Mouse (Mus musculus) left cerebral cortex, postnatal 10 days (tissue): Measurements from ENCODE around the gene Lmbr1. TPM values are rescaled to one million over a fixed set of nuclear protein-coding genes. Genes with fewer than 3 reads are reported as not detected.
A peak's percentile ranks its signal among the peaks of the same experiment; 100 is the strongest.
"Not testable (repeated sequence)": the region's sequence is repeated elsewhere in the genome, so short reads cannot be mapped to it uniquely, and the experiment has no call there.

Experiments used
- DNase-seq, 2 experiments: peaks; one replicate each; pipeline ENCODE4 v3.0.0; 2021 to 2022; ENCODE audit warnings: low spot score in 2 of 2, mixed read lengths in 1 of 2; ENCODE audit errors: extremely low spot score in 1 of 2
- intact Hi-C: fragments of 180-260 bp; cut with DNase I; formaldehyde crosslinking; loops from one replicate; pipeline ENCODE4 v1.15.1; 2025
- total RNA-seq, 2 experiments: library from RNA; stranded (reverse); gene quantifications; 2 replicates each; pipeline ENCODE4 v1.2.3; 2021

The Lmbr1 gene
- total RNA-seq = 10 to 100 TPM; 40.6 to 42.0 TPM

DNA sequence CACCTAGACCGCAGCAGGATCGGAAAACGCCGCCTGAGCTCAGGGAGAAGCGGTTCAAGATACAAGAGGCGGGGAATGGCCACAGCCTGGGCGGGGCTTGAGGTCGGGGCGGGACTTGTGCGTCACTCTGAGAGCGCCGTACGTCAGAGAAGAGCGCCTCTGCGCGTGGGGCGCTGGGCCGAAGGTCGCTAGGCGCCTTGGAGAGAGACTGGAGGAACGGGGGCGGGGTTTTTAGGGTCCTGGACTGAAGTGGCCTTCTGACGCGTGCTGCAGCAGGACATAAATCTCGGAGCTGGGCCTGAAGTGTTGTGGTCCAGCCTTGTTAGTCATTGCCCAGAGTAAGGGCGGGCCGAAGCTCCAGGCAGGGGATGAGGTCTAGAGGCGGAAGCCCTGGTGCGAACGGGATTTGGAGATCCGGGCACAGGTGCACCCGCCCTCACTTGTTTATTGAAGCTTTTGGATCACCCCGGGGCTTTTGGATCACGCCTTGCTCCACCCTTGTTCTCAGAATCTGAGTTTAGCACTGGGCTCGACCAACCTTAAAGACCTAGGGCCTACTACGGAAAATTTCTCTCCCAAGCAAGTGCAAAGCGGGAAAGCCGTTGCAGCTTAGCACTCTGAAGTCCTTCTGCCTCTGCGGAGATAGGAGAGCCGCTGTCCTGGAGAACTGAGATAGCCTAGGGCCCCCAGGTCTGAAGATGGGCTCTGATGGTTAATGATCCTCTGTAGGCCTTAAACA lies at the start of gene Lmbr1:
Gene Lmbr1 (minus strand): TSS at position 93 of the 739 bp plus-strand sequence.
- DNase-seq = peak; percentile 90 to 95
- intact Hi-C loops = no loop called here

DNA sequence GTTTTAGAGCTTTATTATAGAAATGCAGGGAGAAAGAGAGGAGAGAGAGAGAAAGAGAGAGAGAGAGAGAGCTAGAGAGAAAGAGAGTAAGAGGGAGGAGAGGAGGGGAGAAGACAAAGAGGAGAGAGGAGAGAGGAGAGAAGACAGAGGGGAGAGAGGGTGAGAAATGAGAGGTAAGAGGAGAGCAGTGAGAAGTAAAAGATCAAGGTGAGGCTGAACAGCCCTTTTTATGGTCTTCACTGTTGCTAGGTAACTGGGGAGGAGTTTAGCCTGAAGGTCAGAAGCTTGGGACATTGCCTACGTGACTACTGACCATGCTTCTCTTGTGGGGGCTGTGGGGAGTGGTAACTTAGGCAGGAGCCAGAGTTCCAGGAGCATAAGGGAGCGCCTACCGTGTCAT lies 45.1 kb upstream of the Lmbr1 start:
- intact Hi-C loops, DNase-seq: not testable (repeated sequence)

DNA sequence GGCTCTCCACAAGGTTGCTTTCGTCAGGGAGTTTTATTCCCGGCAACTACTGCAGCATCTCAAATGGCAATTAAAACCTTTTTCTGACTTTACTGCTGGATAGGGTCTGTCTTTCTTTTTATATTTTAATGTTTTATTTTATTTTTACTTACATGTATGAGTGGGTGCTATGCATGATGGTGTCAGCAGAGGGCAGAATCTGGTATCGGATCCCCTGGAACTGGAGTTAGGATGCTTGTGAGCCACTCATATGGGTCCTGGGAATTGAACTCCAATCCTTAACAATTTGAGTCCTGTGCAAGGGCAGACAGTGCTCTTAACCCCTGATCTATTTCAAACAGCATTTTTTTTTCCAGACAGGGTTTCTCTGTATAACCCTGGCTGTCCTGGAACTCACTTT lies 34.9 kb upstream of the Lmbr1 start:
- no peak for DNase-seq
- intact Hi-C loops = no loop called here

DNA sequence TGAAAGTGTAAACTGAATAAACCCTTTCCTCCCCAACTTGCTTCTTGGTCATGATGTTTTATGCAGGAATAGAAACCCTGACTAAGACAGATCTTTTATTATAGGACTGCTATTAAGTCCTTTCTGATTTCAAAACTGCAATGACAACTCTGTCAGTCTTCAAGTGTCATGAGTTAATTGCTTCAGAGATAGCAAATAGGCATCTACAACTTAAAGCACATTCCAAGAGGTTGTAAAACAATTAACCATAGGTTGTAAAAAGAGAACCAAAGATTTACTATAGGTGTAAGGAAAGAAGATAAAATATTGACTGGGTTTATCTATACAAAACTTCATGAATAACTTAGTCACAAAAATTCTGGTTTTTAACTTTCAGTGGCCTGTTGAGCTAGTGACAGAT lies 32.7 kb upstream of the Lmbr1 start:
- intact Hi-C loops = no loop called here
- DNase-seq = no peak

- intact Hi-C loops = no loop called here
- DNase-seq = peak in 1 of 2 experiments; percentile 20
Measured at GRCm38 (mm10) chr5:29398427-29398826, 20.2 kb upstream of the Lmbr1 start.

DNA sequence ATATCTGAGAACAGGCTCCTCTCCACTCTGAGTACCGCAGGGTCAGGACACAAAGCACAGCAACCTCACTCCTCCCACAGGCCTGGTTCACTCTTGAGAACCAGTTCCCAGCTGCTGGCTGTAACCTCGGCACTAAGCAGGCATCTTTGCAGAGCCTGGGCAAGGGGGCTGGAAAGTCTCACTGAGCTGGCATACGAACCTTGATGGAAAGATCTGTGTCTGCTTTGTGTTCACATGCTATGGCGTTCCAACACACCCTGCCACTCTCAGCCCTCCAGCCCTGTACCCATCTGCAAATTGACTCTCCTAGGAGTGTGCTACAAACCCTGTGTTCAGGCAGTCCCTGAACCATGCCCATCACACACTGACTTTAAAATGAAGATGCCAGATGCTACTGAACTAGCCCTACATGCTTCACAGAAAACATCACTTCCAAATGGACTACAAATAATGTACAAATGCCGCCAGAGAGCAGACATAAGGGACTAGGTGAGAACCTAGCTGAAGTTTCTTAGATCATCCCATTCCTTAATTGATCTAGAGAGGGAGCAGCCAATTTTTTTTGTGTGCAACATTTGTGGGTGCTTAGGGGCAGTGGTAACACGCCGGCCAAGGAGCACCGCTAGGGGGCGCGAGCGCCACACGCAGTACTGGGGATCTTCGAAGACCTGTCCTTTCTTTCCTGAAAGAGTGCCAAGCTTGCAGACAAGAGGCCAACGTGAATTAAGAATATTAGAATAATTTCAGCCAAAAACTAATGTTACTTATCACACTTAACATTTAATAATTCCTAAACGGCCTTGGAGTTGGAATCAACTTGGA lies 11.0 kb upstream of the Lmbr1 start:
- DNase-seq = peak in 1 of 2 experiments; percentile 83
- intact Hi-C loops = loop anchor here (2.0 kb wide), 1 partner anchor 298 kb away; no protein-coding TSS in a partner anchor

DNA sequence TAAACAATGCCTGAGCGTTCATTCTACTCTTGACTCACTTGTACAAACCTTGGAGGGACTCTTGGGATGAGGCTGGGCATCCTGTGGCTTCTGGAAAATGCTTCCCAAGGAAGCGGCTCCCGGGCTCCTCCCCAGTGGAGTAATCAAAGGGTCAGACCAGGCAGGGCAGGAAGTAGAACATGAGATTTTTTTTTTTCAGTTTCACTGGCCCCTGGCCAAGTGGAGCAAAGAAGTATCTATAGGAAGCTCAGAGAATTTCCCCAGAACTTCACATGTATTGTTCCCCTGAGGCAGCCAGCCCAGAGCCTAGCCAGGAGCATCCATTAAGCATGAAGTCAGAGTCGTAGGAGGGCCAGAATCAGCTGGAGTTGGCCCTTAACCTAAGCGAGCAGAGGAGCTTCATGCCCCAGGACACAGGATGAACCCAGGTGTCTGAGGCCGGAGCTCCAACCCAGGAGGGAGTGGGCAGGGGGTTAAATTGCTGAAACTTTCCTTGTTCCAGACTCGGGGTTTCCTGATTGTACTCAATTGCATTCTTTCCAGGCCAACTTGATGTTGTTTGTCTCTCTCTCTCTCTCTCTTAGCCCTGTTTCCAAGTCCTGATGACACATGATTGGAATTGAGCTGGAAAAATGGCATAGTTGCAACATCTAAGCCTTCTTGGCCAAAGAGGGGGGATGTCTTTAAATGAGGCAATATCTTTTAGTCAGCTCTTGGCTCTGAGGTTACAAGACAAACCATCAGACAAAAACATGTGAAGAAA lies 10.2 kb upstream of the Lmbr1 start:
- peak in 1 of 2 experiments; percentile 66 for DNase-seq
- intact Hi-C loops = loop anchor here (2.0 kb wide), 1 partner anchor 298 kb away; no protein-coding TSS in a partner anchor

- intact Hi-C loops = no loop called here
- DNase-seq = no peak
Measured at GRCm38 (mm10) chr5:29387591-29387990, 9.4 kb upstream of the Lmbr1 start.

GRCm38 (mm10) chr5:29382776-29383175 lies 4.6 kb upstream of the Lmbr1 start:
- intact Hi-C loops = no loop called here
- DNase-seq = no peak

DNA sequence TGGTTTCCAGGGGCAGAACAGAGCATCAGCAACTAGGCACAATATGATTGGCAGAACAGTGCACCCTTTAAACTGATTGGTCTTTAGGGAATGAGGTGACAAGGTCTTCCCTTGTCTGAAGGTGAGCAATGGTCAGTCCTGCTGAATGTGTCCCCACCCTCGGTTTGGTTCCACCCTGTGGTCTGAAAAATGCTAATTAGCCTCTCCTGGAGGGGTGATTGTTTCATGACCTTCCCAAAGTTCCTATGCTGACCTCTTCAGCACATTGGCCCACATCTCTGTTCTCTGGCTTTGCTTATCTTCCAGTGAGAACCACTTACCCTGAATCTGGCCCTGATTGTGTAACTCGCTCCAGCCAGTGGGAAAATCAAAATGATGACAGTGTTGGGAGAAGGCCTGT lies 1.9 kb upstream of the Lmbr1 start:
- intact Hi-C loops = no loop called here

DNA sequence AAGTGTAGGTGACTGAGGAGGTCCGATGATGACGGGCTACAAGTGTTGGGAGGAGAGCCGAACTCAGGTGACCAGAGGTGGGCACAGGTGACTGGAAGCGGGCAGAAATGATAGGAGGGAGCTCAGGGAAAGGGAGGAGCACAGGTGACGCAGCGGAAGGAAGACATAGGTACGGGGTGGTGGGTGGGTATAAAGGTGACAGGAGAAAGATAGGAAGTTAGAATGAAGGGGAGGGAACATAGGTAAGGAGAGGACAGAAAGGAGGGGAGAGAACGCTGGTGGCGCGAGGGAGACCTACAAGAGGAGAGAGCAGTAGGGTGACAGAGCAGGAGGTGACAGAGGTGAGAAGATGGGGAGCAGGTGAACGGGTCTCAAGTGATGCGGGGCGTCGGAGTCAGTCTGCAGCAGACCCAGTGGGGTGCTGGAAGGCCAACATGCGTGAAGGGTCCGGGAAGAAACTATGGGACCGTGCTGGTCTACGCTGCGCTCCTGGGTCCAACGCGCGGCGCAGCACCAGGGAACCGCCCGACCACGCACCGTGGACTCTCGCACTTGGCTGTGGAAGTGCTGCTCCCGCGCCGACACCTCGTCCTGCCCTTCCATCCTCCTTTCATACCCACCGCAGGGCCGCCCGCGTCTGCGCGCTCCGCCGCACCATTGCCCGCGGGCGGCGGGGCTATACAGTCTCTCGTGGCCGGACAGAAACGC lies 446 bp downstream of the Lmbr1 start:
- intact Hi-C loops = no loop called here
- peak; percentile 5 to 27 for DNase-seq

More for the DNA sequence above, 1.9 kb upstream of the Lmbr1 start:
- DNase-seq = no peak

DNA sequence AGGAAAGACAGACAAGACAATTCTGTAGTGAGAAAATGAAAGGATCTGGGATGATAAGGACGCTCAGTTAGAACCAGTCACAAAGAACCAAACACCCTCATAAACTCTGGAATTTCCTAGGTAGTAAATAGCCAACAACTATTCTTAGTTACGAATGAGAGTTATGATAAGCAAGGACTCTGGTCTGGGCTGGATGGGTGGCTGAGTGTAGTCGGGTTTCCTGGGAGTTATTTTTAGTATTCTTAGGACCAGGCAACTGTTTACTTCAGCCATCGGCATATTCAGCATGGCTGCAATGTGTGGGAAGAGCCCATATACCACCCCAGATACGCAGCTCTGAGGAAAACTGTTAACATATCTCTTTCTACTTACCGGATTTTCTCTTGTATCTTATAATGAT lies 14.7 kb downstream of the Lmbr1 start:
- intact Hi-C loops = no loop called here
- no peak for DNase-seq

GRCm38 (mm10) chr5:29335836-29336235 lies 42.4 kb downstream of the Lmbr1 start:
- intact Hi-C loops = loop anchor here (10.0 kb wide), 1 partner anchor 881 kb away; no protein-coding TSS in a partner anchor
- peak in 1 of 2 experiments; percentile 37 for DNase-seq

DNA sequence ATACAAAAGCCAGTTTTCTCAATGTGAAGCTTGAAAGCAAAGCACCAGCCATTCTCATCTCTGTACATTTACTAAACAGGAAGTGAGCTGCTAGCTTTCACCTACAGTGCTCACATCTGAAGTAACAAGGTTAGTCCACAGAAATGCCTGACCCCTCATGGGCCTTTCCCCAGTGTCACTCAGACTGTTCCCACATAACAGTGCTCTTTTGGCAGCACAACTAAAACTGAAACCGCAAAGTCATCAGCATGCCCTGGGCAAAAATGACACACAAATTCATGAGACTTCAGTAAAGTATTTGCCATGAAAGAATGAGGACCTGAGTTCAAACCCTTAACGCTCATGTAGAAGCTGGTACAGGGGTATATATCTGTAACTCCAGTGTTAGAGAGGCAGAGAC lies 55.7 kb downstream of the Lmbr1 start:
- intact Hi-C loops = no loop called here
- DNase-seq = no peak

DNA sequence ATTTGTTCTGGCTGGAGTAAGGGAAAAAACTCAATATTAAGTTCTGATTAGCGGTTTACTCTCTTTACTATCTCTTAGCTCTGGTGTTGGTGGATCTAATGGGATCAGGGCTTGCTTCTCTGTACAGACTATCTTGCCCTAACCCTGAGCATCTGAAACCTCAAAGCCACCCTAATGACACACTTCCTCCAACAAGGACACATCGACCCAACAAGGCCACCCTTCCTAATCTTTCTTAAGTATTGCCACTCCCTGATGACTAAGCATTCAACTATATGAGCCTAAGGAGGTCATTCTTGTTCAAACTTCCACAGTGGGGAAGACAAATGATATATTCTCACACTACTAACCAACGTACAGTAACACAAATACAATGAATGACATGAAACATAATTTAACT lies 69.0 kb downstream of the Lmbr1 start:
- intact Hi-C loops = no loop called here
- no peak for DNase-seq

GRCm38 (mm10) chr5:29293194-29293593 lies 85.0 kb downstream of the Lmbr1 start:
- DNase-seq = peak; percentile 36 to 65
- intact Hi-C loops = loop anchor here (2.0 kb wide), 1 partner anchor 840 kb away; no protein-coding TSS in a partner anchor

GRCm38 (mm10) chr5:29290110-29290509 lies 88.1 kb downstream of the Lmbr1 start:
- intact Hi-C loops = no loop called here
- DNase-seq = no peak

DNA sequence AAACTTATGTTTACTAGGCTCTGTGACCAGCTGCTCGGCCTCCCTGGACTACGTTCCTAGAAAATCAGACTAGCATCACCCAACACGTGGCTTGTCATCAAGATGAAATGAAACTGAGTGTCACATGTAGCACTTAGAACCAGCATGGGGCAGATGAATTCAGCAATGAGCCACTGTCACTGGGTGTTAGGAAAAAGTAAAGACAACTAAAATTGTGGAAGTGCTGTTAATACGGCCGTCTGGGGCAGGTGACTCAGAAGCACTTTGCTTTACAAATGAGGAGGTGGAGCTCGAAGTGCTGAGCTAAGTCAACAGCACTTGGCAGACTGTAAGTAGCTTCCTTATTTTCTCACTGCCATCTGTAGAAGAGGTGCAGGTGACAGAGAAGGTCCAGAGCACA lies 88.5 kb downstream of the Lmbr1 start:
- intact Hi-C loops = no loop called here
- DNase-seq = no peak

GRCm38 (mm10) chr5:29281081-29281480 lies 97.1 kb downstream of the Lmbr1 start:
- intact Hi-C loops = no loop called here

More at GRCm38 (mm10) chr5:29281081-29281480, 97.1 kb downstream of the Lmbr1 start:
- DNase-seq = no peak
